Mouse (Mus musculus) spleen, postnatal 14 days (tissue): ENCODE measurements around the gene Lin52.
"Not testable (repeated sequence)": the region's sequence is repeated elsewhere in the genome, so short reads cannot be mapped to it uniquely, and the experiment has no call there.

Experiments used
- DNase-seq, 2 experiments: peaks; one replicate each; pipeline ENCODE4 v3.0.0; 2021 to 2022; ENCODE audit warnings: low spot score in 2 of 2

Lin52 gene

GRCm38 (mm10) chr12:84539537-84539936 lies 88.3 kb downstream of the Lin52 start:
- DNase-seq = not testable (repeated sequence)

- DNase-seq = no peak
Observed at GRCm38 (mm10) chr12:84541391-84541958, 90.3 kb downstream of the Lin52 start.

GRCm38 (mm10) chr12:84546028-84546427 lies 94.8 kb downstream of the Lin52 start:
- DNase-seq = peak in 1 of 2 experiments; percentile 42

GRCm38 (mm10) chr12:84546577-84547085 lies 95.4 kb downstream of the Lin52 start:
- no peak for DNase-seq

GRCm38 (mm10) chr12:84548251-84548650 lies 97.0 kb downstream of the Lin52 start:
- no peak for DNase-seq

- no peak for DNase-seq
Observed at GRCm38 (mm10) chr12:84555218-84555617, 104.0 kb downstream of the Lin52 start.

- DNase-seq = no peak
Observed at GRCm38 (mm10) chr12:84562558-84562957, 111.3 kb downstream of the Lin52 start.

- no peak for DNase-seq
Observed at GRCm38 (mm10) chr12:84567576-84567975, 116.4 kb downstream of the Lin52 start.

GRCm38 (mm10) chr12:84569336-84569970 lies 118.2 kb downstream of the Lin52 start, which contains the start of gene Vsx2:
Gene Vsx2 (plus strand): TSS chr12:84569762.
- DNase-seq = no peak

- DNase-seq = no peak
Observed at GRCm38 (mm10) chr12:84569976-84570693, 118.9 kb downstream of the Lin52 start.

- DNase-seq = no peak
Observed at GRCm38 (mm10) chr12:84570694-84571415, 119.6 kb downstream of the Lin52 start.

GRCm38 (mm10) chr12:84571466-84572340 lies 120.5 kb downstream of the Lin52 start:
- no peak for DNase-seq

GRCm38 (mm10) chr12:84572341-84572720 lies 121.1 kb downstream of the Lin52 start:
- DNase-seq = no peak

GRCm38 (mm10) chr12:84573094-84573493 lies 121.9 kb downstream of the Lin52 start:
- no peak for DNase-seq

GRCm38 (mm10) chr12:84577768-84578439 lies 126.7 kb downstream of the Lin52 start:
- no peak for DNase-seq

- DNase-seq = no peak
Observed at GRCm38 (mm10) chr12:84578440-84578770, 127.2 kb downstream of the Lin52 start.

- no peak for DNase-seq
Observed at GRCm38 (mm10) chr12:84581285-84581684, 130.1 kb downstream of the Lin52 start.

- DNase-seq = peak; percentile 79 to 90
Observed at GRCm38 (mm10) chr12:84589825-84590761, 138.9 kb downstream of the Lin52 start.
